Mouse (Mus musculus) T-helper 2 cell (primary cell): ENCODE data around the gene Fchsd2.

Source experiments
- in situ Hi-C: fragments of 300-600 bp; cut with MboI, MseI; formaldehyde crosslinking; loops from one replicate; pipeline ENCODE4 v1.15.1; 2025; ENCODE audit warnings: high pct_unique_total_duplicates

The Fchsd2 gene

GRCm38 (mm10) chr7:101092618-101093017, at the start of gene Fchsd2:
Gene Fchsd2 (plus strand): TSS chr7:101092863.
- in situ Hi-C loops = no loop called here

- in situ Hi-C loops = no loop called here
Observed at GRCm38 (mm10) chr7:101043846-101044541, 48.7 kb upstream of the Fchsd2 start.

GRCm38 (mm10) chr7:101048247-101048646, 44.4 kb upstream of the Fchsd2 start:
- in situ Hi-C loops = no loop called here

GRCm38 (mm10) chr7:101049326-101050087, 43.2 kb upstream of the Fchsd2 start:
- in situ Hi-C loops = no loop called here

- in situ Hi-C loops = no loop called here
Observed at GRCm38 (mm10) chr7:101050724-101051550, 41.7 kb upstream of the Fchsd2 start.

GRCm38 (mm10) chr7:101051551-101052221, 41.0 kb upstream of the Fchsd2 start:
- in situ Hi-C loops = no loop called here

- in situ Hi-C loops = no loop called here
Observed at GRCm38 (mm10) chr7:101053136-101053535, 39.5 kb upstream of the Fchsd2 start.

- in situ Hi-C loops = no loop called here
Observed at GRCm38 (mm10) chr7:101057309-101057708, 35.4 kb upstream of the Fchsd2 start.

- in situ Hi-C loops = no loop called here
Observed at GRCm38 (mm10) chr7:101059188-101059587, 33.5 kb upstream of the Fchsd2 start.

- in situ Hi-C loops = loop anchor here (5.0 kb wide), 1 partner anchor 172 kb away; no protein-coding TSS in a partner anchor
Observed at GRCm38 (mm10) chr7:101060476-101060875, 32.2 kb upstream of the Fchsd2 start.

- in situ Hi-C loops = loop anchor here (5.0 kb wide), 1 partner anchor 171 kb away; no protein-coding TSS in a partner anchor
Observed at GRCm38 (mm10) chr7:101061381-101061780, 31.3 kb upstream of the Fchsd2 start.

- in situ Hi-C loops = loop anchor here (5.0 kb wide), 1 partner anchor 170 kb away; no protein-coding TSS in a partner anchor
Observed at GRCm38 (mm10) chr7:101062246-101062645, 30.4 kb upstream of the Fchsd2 start.

GRCm38 (mm10) chr7:101063523-101063922, 29.1 kb upstream of the Fchsd2 start:
- in situ Hi-C loops = loop anchor here (5.0 kb wide), 1 partner anchor 169 kb away; no protein-coding TSS in a partner anchor

GRCm38 (mm10) chr7:101064697-101065688, 27.7 kb upstream of the Fchsd2 start:
- in situ Hi-C loops = loop anchor here (5.0 kb wide), 1 partner anchor 167 kb away; no protein-coding TSS in a partner anchor

GRCm38 (mm10) chr7:101066009-101066408, 26.7 kb upstream of the Fchsd2 start:
- in situ Hi-C loops = no loop called here

GRCm38 (mm10) chr7:101066650-101067346, 25.9 kb upstream of the Fchsd2 start:
- in situ Hi-C loops = no loop called here

GRCm38 (mm10) chr7:101067521-101067920, 25.1 kb upstream of the Fchsd2 start:
- in situ Hi-C loops = no loop called here

- in situ Hi-C loops = no loop called here
Observed at GRCm38 (mm10) chr7:101069271-101069670, 23.4 kb upstream of the Fchsd2 start.

- in situ Hi-C loops = no loop called here
Observed at GRCm38 (mm10) chr7:101070406-101070805, 22.3 kb upstream of the Fchsd2 start.
